Mouse (Mus musculus) kidney, adult 2 months (tissue): ENCODE data around the gene Oxct1. TPM values are rescaled to one million over a fixed set of nuclear protein-coding genes. Genes with fewer than 3 reads are reported as not detected.

Experiments used
- DNase-seq: peaks from one replicate; pipeline ENCODE4 v3.0.0; 2021
- H3K27ac ChIP-seq: fragments of 200-500 bp; 2 replicates; pipeline ENCODE4 v1.5.1; 2012; ENCODE audit warnings: low read depth, low read length, control low read depth, inconsistent platforms; ENCODE audit not compliant: insufficient read depth
- H3K27me3 ChIP-seq: fragments of 200-500 bp; replicated peaks from 2 replicates; pipeline ENCODE4 v1.6.1; 2012; ENCODE audit warnings: mild to moderate bottlenecking, moderate library complexity, low read length, inconsistent platforms; ENCODE audit not compliant: control insufficient read depth, insufficient read depth
- H3K36me3 ChIP-seq: fragments of 200-500 bp; 2 replicates; pipeline ENCODE4 v1.6.1; 2012; ENCODE audit warnings: mild to moderate bottlenecking, moderate library complexity, low read length, inconsistent platforms; ENCODE audit not compliant: control insufficient read depth, insufficient read depth
- H3K4me1 ChIP-seq: fragments of 200-500 bp; 2 replicates; pipeline ENCODE4 v1.6.1; 2011; ENCODE audit warnings: low read length; ENCODE audit not compliant: control insufficient read depth, insufficient read depth
- H3K4me3 ChIP-seq: fragments of 200-500 bp; 2 replicates; pipeline ENCODE4 v1.5.1; 2011; ENCODE audit warnings: mild to moderate bottlenecking, low read depth, low read length, control low read depth; ENCODE audit not compliant: insufficient read depth
- CTCF ChIP-seq: fragments of 200-500 bp; conservative IDR thresholded peaks from 2 replicates; pipeline ENCODE4 v1.5.1; 2011; ENCODE audit warnings: low read depth, mild to moderate bottlenecking, control low read depth, low read length, moderate library complexity, mixed read lengths; ENCODE audit not compliant: insufficient read depth, insufficient read length
- POLR2A ChIP-seq: fragments of 200-500 bp; IDR thresholded peaks from one replicate; pipeline ENCODE4 v1.6.1; 2011; ENCODE audit warnings: low read depth, low read length, control low read depth
- WGBS: fragments of 180-500 bp; shearing (Covaris S2); methylation state at CpG from one replicate; pipeline ENCODE4 v1.1.7; 2018; 5-methylcytosine and 5-hydroxymethylcytosine counted together
- polyA plus RNA-seq: library from polyadenylated mRNA; depleted of rRNA; stranded (reverse); fragments of >200 nt; gene quantifications from 2 replicates; pipeline ENCODE4 v1.2.3, GENCODE M21; 2012

Gene Oxct1
- polyA plus RNA-seq, 1 experiment, result 401 TPM

DNA sequence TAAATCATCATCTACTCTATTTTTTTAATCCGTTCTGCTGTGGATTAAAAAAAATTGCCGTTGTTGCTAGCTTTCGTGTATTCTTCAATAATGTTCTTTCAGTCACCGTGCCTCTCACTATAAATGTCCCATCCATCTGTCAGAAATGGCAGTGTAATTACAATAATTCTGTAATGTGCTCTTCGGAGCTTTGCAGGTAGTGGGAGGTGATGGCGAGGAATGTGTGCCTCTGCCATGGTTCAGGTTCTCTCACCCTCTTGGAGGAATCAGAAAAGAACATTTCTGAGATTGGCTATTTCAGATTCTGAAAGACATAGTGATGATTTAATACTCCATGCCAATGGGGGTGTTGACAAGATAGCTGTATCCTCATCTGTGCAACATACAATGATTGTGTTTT is 93.8 kb downstream of the Oxct1 start:
- no peak overlapping the region for H3K27ac ChIP-seq
- H3K4me1 ChIP-seq, result no peaks in the 10 kb centered on the region
- no peak for DNase-seq
- no peak overlapping the region for H3K4me3 ChIP-seq
- TF ChIP-seq POLR2A (no peak), CTCF (no peak)
- WGBS, result 93% methylated on average over 6 of the region's 6 CpGs
- no peaks in the 10 kb centered on the region for H3K27me3 ChIP-seq
- no peaks in the 10 kb centered on the region for H3K36me3 ChIP-seq

DNA sequence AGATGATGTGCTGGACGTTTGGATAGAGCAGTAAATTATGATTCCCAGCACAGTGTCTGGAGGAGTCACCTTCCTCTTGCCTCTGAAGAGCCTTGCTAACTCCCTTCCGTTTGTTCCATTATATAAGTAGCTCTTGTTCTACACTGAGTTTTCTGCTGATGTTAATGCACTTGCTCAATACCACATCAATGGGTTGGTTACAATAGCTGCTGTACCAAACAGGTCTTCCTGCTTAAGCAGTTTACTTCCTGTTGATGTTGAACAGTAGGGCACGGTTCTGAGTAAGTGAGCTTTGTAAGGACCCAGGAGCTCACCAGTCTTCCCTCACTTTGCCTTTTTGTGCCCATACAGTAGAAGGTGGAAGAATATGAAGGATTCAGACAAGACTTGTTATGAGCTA is 98.5 kb downstream of the Oxct1 start:
- no peak for DNase-seq
- Histone ChIP-seq H3K27ac (no peak overlapping the region), H3K4me1 (no peaks in the 10 kb centered on the region), H3K4me3 (no peak overlapping the region), H3K27me3 (no peaks in the 10 kb centered on the region), H3K36me3 (peaks cover 5% of the 10 kb centered on the region)
- WGBS, result 51% methylated on average over 3 of the region's 3 CpGs
- TF ChIP-seq CTCF (no peak), POLR2A (no peak)

DNA sequence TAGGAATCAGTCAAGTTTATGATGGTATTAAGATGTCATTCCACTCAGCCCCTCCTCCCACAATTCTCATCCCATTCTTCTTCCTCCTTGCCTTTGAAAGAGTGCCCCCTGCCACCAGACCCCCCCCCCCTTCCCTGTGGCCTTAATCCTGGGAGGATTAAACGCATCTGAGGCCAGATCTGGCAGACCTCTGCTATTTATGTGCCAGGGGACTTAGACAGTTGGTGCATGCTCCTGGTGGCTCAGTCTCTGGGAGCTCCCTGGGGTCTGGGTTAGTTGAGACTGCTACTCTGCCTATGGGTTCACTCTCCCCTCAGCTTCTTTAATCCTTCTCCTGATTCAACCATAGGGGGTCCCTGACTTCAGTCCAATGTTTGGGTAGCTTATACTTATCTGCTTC is 112.3 kb downstream of the Oxct1 start:
- H3K27ac ChIP-seq, result no peak overlapping the region
- no peak for DNase-seq
- H3K4me3 ChIP-seq, result no peak overlapping the region
- no peaks in the 10 kb centered on the region for H3K4me1 ChIP-seq
- H3K36me3 ChIP-seq, result peaks cover 2% of the 10 kb centered on the region
- WGBS, result 43% methylated on average over 1 of the region's 1 CpGs
- H3K27me3 ChIP-seq, result no peaks in the 10 kb centered on the region
- TF ChIP-seq CTCF (no peak), POLR2A (no peak)

DNA sequence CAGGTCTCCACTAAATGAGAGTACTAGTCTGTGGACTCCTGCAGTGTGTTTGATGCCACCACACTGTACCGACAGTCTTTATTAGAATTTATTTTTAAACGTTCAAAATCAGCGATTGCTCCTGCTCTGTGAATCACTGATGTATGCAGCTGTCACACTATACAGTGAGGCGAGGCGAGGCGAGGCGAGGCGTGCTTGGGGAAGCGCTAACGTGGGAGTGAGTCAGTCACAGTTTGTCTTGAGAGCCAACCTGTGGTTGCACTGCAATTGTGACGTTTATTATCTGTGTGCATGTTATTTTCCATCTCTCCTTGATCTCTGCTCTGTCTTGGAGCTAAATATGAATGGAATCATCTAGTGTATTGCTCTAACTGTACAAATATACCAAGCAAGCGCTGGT is 113.3 kb downstream of the Oxct1 start:
- WGBS, result 84% methylated on average over 12 of the region's 12 CpGs
- Histone ChIP-seq H3K4me1 (no peaks in the 10 kb centered on the region), H3K27me3 (no peaks in the 10 kb centered on the region), H3K27ac (no peak overlapping the region), H3K4me3 (no peak overlapping the region), H3K36me3 (peaks cover 2% of the 10 kb centered on the region; the same call in 1 of the 2 replicates)
- TF ChIP-seq CTCF, result no peak
- no peak for TF ChIP-seq POLR2A
- no peak for DNase-seq

DNA sequence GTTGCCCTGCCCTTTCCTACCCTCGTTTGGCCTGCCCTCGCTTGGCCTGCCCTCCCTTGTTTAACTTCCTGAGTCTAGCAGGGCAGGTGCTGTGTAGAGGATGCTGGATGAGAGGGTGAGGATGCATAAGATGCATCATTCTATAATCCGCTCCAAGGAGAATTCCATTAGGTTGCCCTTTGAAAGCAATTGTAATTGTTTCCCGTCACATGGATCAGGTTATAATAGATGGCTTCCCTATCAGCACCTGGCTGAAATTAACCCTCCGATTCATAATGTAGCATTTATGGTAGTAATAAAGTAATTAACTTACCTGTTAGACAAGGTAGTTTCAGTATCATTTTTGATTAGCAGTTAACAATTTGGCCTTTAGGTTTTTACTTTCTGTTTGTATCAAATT is 119.2 kb downstream of the Oxct1 start:
- H3K36me3 ChIP-seq, result peaks cover 2% of the 10 kb centered on the region
- DNase-seq, result no peak
- no peaks in the 10 kb centered on the region for H3K27me3 ChIP-seq
- no peaks in the 10 kb centered on the region for H3K4me1 ChIP-seq
- H3K4me3 ChIP-seq, result no peak overlapping the region
- TF ChIP-seq POLR2A (no peak), CTCF (no peak)
- 86% methylated on average over 5 of the region's 5 CpGs for WGBS
- H3K27ac ChIP-seq, result no peak overlapping the region

DNA sequence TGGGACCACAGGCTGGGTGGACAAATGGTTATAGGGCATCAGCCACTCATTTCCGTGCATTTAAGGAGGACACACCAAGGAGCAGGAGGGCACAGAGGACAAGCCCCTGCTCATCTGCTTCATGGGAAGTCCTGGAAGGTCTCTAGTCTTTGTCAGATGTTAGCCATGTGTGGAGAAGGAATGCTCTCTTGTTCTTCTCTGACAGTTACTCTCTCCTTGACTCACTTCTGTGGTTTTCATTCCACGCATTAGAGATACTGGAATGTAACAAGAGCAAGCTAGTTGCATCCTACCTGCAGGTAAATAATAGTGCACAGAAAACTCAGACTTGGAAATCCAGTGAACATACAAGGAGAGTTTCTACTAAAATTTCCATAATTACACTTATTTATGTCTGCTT is 121.5 kb downstream of the Oxct1 start:
- no peak for TF ChIP-seq POLR2A
- no peak for TF ChIP-seq CTCF
- WGBS, result 76% methylated on average over 2 of the region's 2 CpGs

DNA sequence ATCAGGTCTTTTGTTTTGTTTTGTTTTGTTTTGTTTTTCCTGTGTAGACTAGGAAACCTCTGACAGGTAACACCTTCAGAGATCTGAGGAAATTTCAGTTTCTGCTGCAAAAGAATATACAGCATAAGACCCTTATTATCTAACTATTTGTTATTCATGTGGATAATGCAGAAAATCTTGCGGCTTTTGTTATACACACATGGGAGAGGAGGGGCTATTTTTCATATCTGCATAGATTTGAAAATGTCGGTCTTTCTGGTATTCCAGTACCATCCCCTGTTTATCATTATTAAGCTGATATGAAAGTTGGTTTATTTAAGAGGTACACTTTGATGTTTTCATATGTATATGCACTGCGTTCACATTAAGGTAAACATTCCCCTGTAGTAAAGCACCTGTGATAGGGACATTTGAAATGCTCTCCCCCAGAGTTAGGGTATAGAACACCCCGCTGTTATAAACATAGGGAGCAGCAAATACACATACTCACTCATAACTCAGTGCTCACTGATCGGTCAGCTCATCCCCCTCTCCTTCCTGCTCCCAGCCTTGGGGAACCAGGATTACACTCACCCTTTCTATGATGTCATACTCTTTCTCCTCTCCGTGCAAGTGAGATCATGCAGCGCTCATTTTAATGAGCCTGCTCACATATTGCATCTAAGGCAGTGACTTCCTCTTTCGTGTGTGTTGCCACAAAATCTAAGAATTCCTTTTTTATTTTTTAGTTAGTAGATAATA is 122.6 kb downstream of the Oxct1 start:
- H3K27me3 ChIP-seq, result no peaks in the 10 kb centered on the region
- 91% methylated on average over 8 of the region's 8 CpGs for WGBS
- TF ChIP-seq POLR2A (no peak), CTCF (no peak)
- no peak overlapping the region for H3K4me3 ChIP-seq
- peaks cover 2% of the 10 kb centered on the region for H3K36me3 ChIP-seq
- DNase-seq, result no peak
- H3K27ac ChIP-seq, result no peak overlapping the region
- H3K4me1 ChIP-seq, result no peaks in the 10 kb centered on the region

More for the DNA sequence above, 121.5 kb downstream of the Oxct1 start:
- DNase-seq, result no peak
- no peaks in the 10 kb centered on the region for H3K27me3 ChIP-seq
- peaks cover 2% of the 10 kb centered on the region for H3K36me3 ChIP-seq
- no peak overlapping the region for H3K27ac ChIP-seq
- no peaks in the 10 kb centered on the region for H3K4me1 ChIP-seq
- H3K4me3 ChIP-seq, result no peak overlapping the region
